Mouse (Mus musculus) neural tube, postnatal 0 days (tissue): ENCODE results near the gene Nelfa. TPM values are rescaled to one million over a fixed set of nuclear protein-coding genes. Genes with fewer than 3 reads are reported as not detected.

Source experiments
- microRNA-seq: library from miRNA; unstranded; fragments of <30 nt; microRNA quantifications from one replicate; pipeline ENCODE4, GENCODE M21; 2016
- polyA plus RNA-seq: library from polyadenylated mRNA; unstranded; fragments of >200 nt; fragmentation: Nextera tagmentation; extraction: Ambion mirVana; gene quantifications from 2 replicates; pipeline ENCODE4 v1.2.1, GENCODE M21; 2015

Gene Nelfa
- polyA plus RNA-seq = 26.5 and 27.7 TPM in 2 replicates

DNA sequence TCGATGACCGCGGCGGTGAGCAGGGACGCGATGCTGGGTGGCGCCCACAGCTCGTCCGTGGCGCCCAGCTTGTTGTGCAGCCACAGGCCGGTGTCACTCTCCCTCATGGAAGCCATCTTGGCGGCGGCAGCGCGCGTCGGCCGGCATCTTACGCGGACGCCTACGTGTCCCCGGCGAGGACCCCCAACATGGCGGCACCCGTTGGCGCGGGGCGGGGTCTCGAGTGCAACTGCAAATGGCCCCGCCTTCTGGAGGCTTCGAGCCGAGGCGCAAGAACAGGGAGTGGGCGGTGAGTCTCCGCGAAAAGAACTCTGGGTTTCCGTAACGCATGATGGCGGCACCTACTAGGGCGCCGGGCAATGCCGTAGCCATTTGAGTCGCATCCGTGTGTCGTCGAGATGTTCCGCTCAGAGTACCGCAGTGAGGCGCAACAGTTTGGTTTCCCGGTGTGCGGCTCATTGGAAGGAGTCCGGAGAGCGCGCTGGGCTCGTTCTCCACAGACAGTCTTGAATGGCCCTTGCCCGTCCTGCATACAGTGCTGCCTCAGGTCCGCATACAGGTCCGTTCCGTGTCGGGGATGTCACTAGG, at the start of gene Nelfa:
Gene Nelfa (minus strand): TSS at position 294 of the 588 bp plus-strand sequence.

DNA sequence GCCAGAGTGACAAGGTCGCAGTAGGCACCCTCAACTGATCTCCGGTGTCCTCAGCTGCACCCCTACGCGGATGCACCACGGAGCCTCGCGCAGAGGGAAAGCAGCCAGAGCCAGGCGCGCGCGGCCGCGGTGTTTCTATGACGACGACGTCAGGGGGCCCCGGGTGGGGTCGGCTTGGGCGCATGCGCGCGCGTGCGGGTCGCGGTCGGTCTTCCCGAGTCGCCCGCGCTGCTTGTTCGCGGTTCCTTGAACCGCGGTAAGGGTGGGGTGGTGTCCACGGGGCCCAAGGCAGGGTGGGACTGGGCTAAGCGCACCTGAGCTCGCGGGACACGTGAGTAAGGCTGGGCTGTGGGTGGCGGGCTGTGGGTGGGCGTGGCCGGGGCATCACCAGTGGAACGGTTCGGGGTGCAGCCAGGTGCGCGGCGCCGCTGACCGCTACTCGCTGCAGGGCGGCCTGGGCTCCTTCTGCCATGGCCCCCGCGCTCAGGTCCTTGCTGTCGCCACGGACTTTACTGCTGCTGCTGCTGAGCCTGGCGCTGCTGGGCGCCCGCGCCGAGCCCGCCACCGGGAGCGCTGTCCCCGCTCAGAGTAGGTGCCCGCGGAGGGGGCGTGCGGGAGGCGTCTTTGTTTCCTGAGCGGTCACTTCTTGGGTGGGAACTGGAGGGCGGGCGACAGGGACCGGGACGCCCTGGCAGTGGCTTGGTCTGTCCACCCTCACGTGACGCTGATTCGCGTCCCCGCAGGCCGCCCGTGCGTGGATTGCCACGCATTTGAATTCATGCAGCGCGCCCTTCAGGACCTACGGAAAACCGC, 47.3 kb upstream of the Nelfa start, which contains the start of gene Gm1673:
Gene Gm1673 (plus strand): TSS at position 125 of the 813 bp plus-strand sequence.

Small RNA genes lying within 50 kb of the gene (microRNA-seq; reads per million reads assigned to microRNA genes)
- gene Mir7024 = not detected

Other genes with a start within 250 kb of the Nelfa start
- 57.6 and 62.1 TPM in 2 replicates for gene Fgfr3, start 214.7 kb downstream of the Nelfa start, polyA plus RNA-seq
- gene Letm1, start 153.6 kb downstream of the Nelfa start, polyA plus RNA-seq = 80.7 and 83.7 TPM in 2 replicates
- 61.9 and 63.7 TPM in 2 replicates for gene Nsd2, start 115.7 kb downstream of the Nelfa start, polyA plus RNA-seq
- 664 and 714 TPM in 2 replicates for gene Gm1673, start 47.0 kb upstream of the Nelfa start, polyA plus RNA-seq
- 9.0 and 9.4 TPM in 2 replicates for gene Nat8l, start 59.6 kb upstream of the Nelfa start, polyA plus RNA-seq
- gene Poln, start 233.0 kb upstream of the Nelfa start, polyA plus RNA-seq = 0.30 and 0.34 TPM in 2 replicates
- 9.4 and 10.6 TPM in 2 replicates for gene Haus3, start 233.1 kb upstream of the Nelfa start, polyA plus RNA-seq